Mouse (Mus musculus): ENCODE results near the gene Afg3l1. TPM values are rescaled to one million over a fixed set of nuclear protein-coding genes. Genes with fewer than 3 reads are reported as not detected.
A peak's percentile ranks its signal among the peaks of the same experiment; 100 is the strongest.

The Afg3l1 gene
- polyA plus RNA-seq, 1 experiment from 2014 or later, result 69.5 TPM

DNA sequence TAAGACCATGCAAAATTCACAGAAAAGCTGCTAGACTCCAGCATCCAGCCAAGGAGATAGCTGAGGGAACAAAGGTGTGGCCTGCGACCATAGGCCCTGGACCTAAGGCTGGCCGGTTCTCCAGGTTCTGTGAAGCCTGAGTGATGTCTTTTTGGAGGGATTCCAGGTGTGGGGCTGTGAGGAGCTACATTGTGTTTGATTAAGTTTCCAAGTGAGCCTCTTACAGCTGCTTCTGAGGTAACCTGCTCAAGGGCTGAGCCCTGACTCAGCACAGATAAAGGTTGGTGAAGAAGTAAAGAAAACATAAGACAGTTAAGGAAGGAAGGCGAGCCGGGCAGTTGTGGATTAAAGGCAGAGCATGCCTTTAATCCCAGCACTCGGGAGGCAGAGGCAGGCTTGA is 24.5 kb downstream of the Afg3l1 start:
- no peaks in the 10 kb centered on the region for H3K27me3 ChIP-seq
- ATAC-seq (ENCODE audit: insufficient number of reproducible peaks, insufficient read depth, low FRiP score, low TSS enrichment, low read depth), result no peak

DNA sequence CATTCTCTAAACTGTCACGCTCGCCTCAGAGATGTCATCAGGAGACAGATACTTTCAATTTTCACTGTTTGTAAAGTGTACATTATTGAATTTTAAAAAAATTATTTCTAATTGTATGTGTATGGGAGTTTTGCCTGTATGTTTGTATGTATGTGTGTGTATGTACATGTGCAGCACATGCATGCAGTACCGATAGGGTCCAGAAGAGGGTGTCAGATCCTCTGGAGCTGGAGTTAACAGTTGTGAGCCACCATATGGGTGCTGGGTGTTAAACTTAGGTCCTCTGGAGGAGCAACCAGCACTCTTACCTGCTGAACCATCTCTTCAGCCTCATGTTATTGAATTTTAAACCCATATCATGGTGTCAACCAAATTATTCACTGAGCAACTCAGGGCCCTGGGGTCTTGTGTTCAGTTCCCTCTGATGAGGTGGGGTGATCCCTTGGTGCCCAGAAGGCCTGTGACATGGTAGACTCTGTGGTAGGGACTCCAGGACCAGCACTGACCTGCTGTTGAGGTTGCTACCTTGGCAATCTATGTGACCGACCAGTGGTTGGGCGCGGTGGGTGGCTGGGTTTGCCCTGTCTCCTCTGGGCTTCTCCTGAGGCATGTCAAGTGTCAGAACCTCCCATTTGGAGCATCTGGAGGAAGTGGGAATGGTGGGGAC is 26.2 kb downstream of the Afg3l1 start:
- H3K36me3 ChIP-seq, result peaks cover 100% of the 10 kb centered on the region
- ATAC-seq (ENCODE audit: insufficient number of reproducible peaks, insufficient read depth, low FRiP score, low TSS enrichment, low read depth), result no peak
- no peak overlapping the region for H3K4me2 ChIP-seq
- H3K27ac ChIP-seq, result no peak overlapping the region
- H3K9ac ChIP-seq (replicated peaks), result no peak overlapping the region
- no peak overlapping the region for H3K4me3 ChIP-seq (replicated peaks)
- no peaks in the 10 kb centered on the region for H3K4me1 ChIP-seq (replicated peaks)
- no peaks in the 10 kb centered on the region for H3K9me3 ChIP-seq
- no peaks in the 10 kb centered on the region for H3K27me3 ChIP-seq
- 98% methylated on average over 6 of the region's 6 CpGs for WGBS

More for the DNA sequence above, 24.5 kb downstream of the Afg3l1 start:
- no peaks in the 10 kb centered on the region for H3K4me1 ChIP-seq (replicated peaks)
- H3K27ac ChIP-seq, result no peak overlapping the region
- H3K9ac ChIP-seq (replicated peaks), result no peak overlapping the region
- WGBS, result 94% methylated on average over 5 of the region's 5 CpGs
- H3K9me3 ChIP-seq, result no peaks in the 10 kb centered on the region
- H3K36me3 ChIP-seq, result peaks cover 99% of the 10 kb centered on the region
- H3K4me3 ChIP-seq (replicated peaks), result no peak overlapping the region
- no peak overlapping the region for H3K4me2 ChIP-seq

DNA sequence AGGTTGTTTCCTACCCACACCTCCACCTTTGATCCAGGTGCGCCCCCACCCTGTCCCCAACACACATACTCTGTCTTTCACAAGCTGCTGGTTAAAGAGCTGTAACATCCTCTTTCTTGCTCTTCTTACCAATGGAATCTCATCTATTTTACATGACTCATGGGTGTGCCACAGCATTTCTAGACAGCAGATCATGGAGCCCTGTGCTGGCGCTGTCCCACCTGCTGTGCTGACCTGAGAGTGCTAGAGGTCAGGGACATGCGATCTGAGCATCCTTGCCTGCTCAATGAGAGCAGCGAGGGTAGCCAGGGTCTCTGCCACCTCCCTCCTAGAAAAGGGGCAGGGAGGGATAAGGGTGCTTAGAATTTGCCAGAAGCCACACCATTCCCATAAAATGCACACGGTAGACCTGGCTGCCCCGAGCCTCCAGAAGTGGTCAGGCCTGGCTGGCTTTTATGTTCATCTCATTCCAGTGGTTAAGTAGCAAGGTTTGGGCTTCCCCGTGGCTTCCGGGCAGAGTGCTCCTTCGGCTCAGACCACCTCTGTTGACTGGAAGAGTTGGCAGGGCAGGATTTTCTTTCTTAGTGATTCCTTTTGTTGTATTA is 27.0 kb downstream of the Afg3l1 start:
- no peaks in the 10 kb centered on the region for H3K4me1 ChIP-seq (replicated peaks)
- no peaks in the 10 kb centered on the region for H3K27me3 ChIP-seq
- peaks cover 100% of the 10 kb centered on the region for H3K36me3 ChIP-seq
- H3K4me3 ChIP-seq (replicated peaks), result no peak overlapping the region
- no peak overlapping the region for H3K27ac ChIP-seq
- H3K9ac ChIP-seq (replicated peaks), result no peak overlapping the region
- ATAC-seq (ENCODE audit: insufficient number of reproducible peaks, insufficient read depth, low FRiP score, low TSS enrichment, low read depth), result no peak
- no peak overlapping the region for H3K4me2 ChIP-seq
- no peaks in the 10 kb centered on the region for H3K9me3 ChIP-seq
- 91% methylated on average over 9 of the region's 9 CpGs for WGBS

DNA sequence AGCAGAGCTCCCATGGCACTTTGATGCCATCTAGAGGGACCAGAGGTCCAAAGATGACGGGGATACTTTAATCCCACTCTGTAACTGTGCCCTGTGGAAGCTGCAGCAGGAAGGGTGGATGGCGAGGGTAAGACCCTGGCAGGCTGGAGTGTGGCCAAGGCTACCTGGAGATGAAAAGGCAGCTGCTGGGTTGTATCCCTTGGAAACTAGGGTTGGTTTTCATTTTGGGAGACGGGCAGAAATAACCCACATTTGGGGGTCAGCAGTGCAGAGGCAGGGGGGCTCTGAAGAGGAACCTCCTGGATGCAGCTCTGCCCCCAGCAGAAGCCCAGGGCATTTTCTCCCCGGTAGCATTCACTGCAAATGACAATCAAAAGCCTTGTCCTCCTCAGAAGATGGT is 27.6 kb downstream of the Afg3l1 start:
- ATAC-seq (ENCODE audit: insufficient number of reproducible peaks, insufficient read depth, low FRiP score, low TSS enrichment, low read depth), result no peak

DNA sequence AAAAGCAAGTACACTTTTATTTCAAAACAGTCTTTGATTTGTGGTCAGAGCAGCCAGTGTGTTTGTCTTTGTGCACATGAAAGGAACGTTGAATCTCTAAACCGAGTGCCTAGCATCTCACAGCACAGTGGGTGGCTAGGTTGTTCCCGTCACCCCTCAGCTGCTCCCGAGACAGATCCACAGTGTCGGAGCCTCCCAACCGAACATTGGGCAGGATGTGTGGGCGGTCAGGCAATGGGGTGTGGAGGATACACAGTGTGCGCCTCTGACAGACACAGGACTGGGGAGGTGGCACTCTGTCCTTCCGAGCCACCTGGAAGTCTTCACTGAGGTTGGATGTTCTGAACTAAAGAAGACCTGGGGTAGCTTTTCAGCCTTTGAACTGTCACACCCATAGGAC is 28.0 kb downstream of the Afg3l1 start:
- WGBS, result 89% methylated on average over 9 of the region's 9 CpGs
- no peaks in the 10 kb centered on the region for H3K4me1 ChIP-seq (replicated peaks)
- no peaks in the 10 kb centered on the region for H3K27me3 ChIP-seq
- no peak for ATAC-seq (ENCODE audit: insufficient number of reproducible peaks, insufficient read depth, low FRiP score, low TSS enrichment, low read depth)
- no peak overlapping the region for H3K9ac ChIP-seq (replicated peaks)
- peaks cover 94% of the 10 kb centered on the region for H3K36me3 ChIP-seq
- H3K4me3 ChIP-seq (replicated peaks), result no peak overlapping the region
- H3K27ac ChIP-seq, result no peak overlapping the region
- no peak overlapping the region for H3K4me2 ChIP-seq
- H3K9me3 ChIP-seq, result no peaks in the 10 kb centered on the region

More for the DNA sequence above, 27.6 kb downstream of the Afg3l1 start:
- no peak overlapping the region for H3K4me3 ChIP-seq (replicated peaks)
- H3K27me3 ChIP-seq, result no peaks in the 10 kb centered on the region
- no peak overlapping the region for H3K9ac ChIP-seq (replicated peaks)
- no peak overlapping the region for H3K4me2 ChIP-seq
- 80% methylated on average over 4 of the region's 4 CpGs for WGBS
- H3K27ac ChIP-seq, result no peak overlapping the region
- H3K4me1 ChIP-seq (replicated peaks), result no peaks in the 10 kb centered on the region
- H3K36me3 ChIP-seq, result peaks cover 98% of the 10 kb centered on the region
- H3K9me3 ChIP-seq, result no peaks in the 10 kb centered on the region

DNA sequence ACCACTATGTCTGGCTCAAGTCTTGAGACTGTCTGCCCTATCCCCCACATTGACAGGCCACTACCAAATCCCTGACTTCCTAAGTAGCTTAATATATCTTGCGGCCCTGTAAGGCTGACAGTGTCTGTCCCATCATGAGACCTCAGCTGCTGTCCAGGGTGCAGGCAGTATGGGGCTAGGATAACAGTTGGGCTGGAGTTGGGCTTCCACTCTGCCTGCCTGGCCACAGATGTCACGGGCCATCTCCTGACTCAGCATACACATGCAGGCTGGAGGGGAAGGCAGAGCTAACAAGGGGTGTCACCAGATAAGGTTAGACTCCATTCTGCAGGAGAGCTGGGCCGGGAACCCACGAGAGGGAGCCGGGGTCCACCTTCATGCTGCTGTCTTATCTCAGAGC is 29.4 kb downstream of the Afg3l1 start:
- Histone ChIP-seq H3K9ac (replicated peaks) (no peak overlapping the region), H3K4me2 (no peak overlapping the region), H3K9me3 (no peaks in the 10 kb centered on the region), H3K27me3 (no peaks in the 10 kb centered on the region), H3K27ac (no peak overlapping the region), H3K4me1 (replicated peaks) (no peaks in the 10 kb centered on the region), H3K4me3 (replicated peaks) (no peak overlapping the region), H3K36me3 (peaks cover 79% of the 10 kb centered on the region)
- WGBS, result 97% methylated on average over 5 of the region's 5 CpGs
- ATAC-seq (ENCODE audit: insufficient number of reproducible peaks, insufficient read depth, low FRiP score, low TSS enrichment, low read depth), result no peak

DNA sequence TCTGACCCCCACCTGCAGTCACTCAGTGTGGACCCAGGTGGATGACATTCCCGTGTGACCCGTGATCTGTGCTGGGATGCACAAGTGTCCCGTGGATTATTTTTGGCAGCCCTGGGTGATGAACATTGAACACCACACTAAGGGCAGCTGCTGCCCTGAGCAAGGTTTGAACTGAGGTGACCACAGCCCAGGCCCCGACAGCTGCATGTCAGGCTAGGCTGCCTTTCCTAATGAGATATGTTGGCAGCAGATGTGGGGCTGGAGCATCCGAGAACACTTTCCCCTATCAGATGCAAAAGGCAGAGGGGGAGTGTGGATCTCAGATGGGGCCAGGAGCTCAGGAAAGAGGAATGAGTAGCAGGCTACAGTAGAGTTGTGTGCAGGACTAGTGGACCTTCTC is 33.1 kb downstream of the Afg3l1 start:
- WGBS, result 80% methylated on average over 5 of the region's 5 CpGs
- Histone ChIP-seq H3K4me1 (replicated peaks) (peaks cover 18% of the 10 kb centered on the region), H3K27me3 (peaks cover 34% of the 10 kb centered on the region), H3K27ac (no peak overlapping the region), H3K36me3 (peaks cover 42% of the 10 kb centered on the region), H3K4me2 (no peak overlapping the region), H3K4me3 (replicated peaks) (no peak overlapping the region), H3K9ac (replicated peaks) (no peak overlapping the region), H3K9me3 (no peaks in the 10 kb centered on the region)
- ATAC-seq (ENCODE audit: insufficient number of reproducible peaks, insufficient read depth, low FRiP score, low TSS enrichment, low read depth), result no peak

DNA sequence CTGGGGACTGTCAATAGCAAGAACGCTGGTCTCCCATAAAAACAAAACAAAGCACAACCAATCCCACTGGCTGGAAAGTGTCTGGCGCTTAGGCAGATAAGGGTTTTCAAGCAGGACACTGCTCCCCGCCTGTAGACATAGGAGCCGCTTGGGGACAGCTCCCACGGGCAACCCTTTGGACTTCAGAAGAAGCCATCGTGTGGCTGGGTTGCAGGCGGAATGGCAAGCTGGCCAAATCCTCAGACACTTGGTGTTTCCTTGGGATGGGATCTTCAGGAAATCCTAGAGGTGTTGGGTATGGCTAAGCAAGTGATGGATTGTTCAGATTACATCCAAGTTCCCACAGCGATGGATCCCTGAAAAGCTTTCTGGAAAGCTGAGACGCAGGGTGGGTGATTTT is 36.4 kb downstream of the Afg3l1 start:
- WGBS, result 6% methylated on average over 9 of the region's 9 CpGs
- Histone ChIP-seq H3K9me3 (no peaks in the 10 kb centered on the region), H3K27ac (no peak overlapping the region), H3K36me3 (peaks cover 9% of the 10 kb centered on the region), H3K27me3 (peaks cover 48% of the 10 kb centered on the region), H3K4me3 (replicated peaks) (peak overlapping the region; percentile 73), H3K9ac (replicated peaks) (peak overlapping the region; percentile 76), H3K4me2 (peak overlapping the region; percentile 87), H3K4me1 (replicated peaks) (peaks cover 22% of the 10 kb centered on the region)
- no peak for ATAC-seq (ENCODE audit: insufficient number of reproducible peaks, insufficient read depth, low FRiP score, low TSS enrichment, low read depth)

DNA sequence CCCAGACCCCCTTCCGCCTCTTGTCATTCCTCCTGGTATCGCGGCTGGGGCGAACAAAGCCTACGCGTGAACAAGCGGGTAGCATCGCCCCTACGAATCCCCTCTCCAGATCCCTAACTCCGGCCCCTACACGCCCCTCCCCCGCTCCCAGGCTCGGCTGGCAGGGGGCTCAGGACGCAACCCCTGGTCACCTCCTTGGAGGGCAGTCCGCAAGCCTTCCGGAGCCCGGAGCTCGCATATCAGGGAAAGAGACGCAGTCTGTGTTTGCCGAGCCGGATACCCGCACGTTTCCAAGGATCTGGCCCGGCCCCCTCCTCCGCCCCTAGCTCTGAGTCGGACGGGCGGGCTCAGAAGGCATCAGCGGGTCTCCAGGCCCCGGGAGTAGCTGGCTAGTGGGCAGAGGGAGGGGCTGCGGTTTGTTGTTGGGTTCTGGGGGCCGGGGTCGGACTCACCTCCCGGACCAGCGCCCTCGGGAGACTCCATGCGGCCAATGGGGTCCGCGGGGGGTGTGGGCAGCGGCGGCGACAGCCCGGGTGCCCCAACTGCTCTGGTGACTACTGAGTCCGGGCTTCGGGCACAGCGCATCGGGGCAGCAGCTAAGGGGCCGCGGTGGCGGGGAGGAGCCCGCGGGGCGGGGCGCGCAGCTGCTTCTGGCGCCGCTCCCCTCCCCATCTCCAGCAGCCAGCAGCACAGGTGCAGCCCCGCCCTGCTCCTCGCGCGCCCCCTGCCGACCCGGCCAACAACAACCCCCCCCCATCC is 37.3 kb downstream of the Afg3l1 start, which contains the start of gene Dbndd1:
Gene Dbndd1, minus strand, starts transcription at position 683 of the 759 bp plus-strand sequence.
- Histone ChIP-seq H3K4me2 (peak within 1 kb of the TSS; percentile 87), H3K27ac (peak within 1 kb of the TSS; percentile 20), H3K9me3 (no peaks in the 10 kb centered on the region), H3K36me3 (peaks cover 1% of the 10 kb centered on the region), H3K4me3 (replicated peaks) (peak within 1 kb of the TSS; percentile 73), H3K9ac (replicated peaks) (peak within 1 kb of the TSS; percentile 76), H3K27me3 (peaks cover 48% of the 10 kb centered on the region), H3K4me1 (replicated peaks) (peaks cover 28% of the 10 kb centered on the region)
- ATAC-seq (ENCODE audit: insufficient number of reproducible peaks, insufficient read depth, low FRiP score, low TSS enrichment, low read depth), result peak; percentile 23; the same call in 1 of the 2 replicates
- under 1% methylated on average over 55 of the region's 63 CpGs for WGBS

DNA sequence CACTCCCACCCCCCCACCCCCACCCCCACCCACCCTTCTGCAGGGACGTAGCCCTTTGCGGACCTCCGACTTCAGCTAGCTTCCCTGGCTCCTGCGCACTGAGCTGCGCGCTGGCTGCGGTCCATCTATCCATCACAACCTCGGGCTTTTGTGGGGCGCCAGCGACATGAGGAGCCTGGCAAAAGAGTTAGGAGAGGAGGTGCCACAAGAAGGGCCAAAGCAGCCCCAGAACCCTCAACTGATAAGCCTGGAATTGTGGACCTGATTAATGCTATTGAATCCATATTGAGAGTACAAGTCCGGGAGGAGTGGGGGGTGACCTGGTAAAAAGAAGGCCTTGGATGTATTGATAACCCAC is 37.8 kb downstream of the Afg3l1 start:
- H3K27me3 ChIP-seq, result peaks cover 48% of the 10 kb centered on the region
- peak overlapping the region; percentile 87 for H3K4me2 ChIP-seq
- no peaks in the 10 kb centered on the region for H3K9me3 ChIP-seq
- WGBS, result 3% methylated on average over 11 of the region's 11 CpGs
- no peak overlapping the region for H3K27ac ChIP-seq
- H3K4me1 ChIP-seq (replicated peaks), result peaks cover 28% of the 10 kb centered on the region
- ATAC-seq (ENCODE audit: insufficient number of reproducible peaks, insufficient read depth, low FRiP score, low TSS enrichment, low read depth), result 0 out of 2 replicates have a peak, but pooled peaks have one; percentile 11
- H3K4me3 ChIP-seq (replicated peaks), result peak overlapping the region; percentile 73
- peaks cover 4% of the 10 kb centered on the region; the same call in 1 of the 2 replicates for H3K36me3 ChIP-seq
- H3K9ac ChIP-seq (replicated peaks), result peak overlapping the region; percentile 76

DNA sequence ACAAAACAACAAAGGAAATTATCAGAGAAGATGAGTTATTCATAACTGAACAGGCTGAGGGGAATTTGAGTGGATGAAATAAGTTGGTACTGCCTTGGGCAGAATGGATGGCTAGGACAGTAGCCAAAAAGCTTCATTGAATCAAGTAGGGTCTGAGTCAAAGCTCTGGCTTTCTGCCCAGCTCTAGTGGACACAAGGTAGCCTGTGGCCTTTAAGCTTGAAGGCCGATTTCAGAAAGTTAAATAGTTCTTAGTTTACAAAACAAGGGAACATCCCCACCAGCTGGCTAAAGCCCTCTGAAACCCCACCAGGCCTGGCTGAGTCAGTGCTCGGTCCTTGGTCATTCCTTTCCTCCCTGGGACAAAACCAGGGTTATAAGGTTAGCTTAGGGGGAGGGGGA is 38.9 kb downstream of the Afg3l1 start:
- H3K27me3 ChIP-seq, result peaks cover 48% of the 10 kb centered on the region
- peaks cover 13% of the 10 kb centered on the region for H3K36me3 ChIP-seq
- no peak overlapping the region for H3K9ac ChIP-seq (replicated peaks)
- no peak for ATAC-seq (ENCODE audit: insufficient number of reproducible peaks, insufficient read depth, low FRiP score, low TSS enrichment, low read depth)
- H3K4me3 ChIP-seq (replicated peaks), result no peak overlapping the region
- no peaks in the 10 kb centered on the region for H3K9me3 ChIP-seq
- H3K27ac ChIP-seq, result no peak overlapping the region
- 45% methylated on average over 2 of the region's 2 CpGs for WGBS
- peaks cover 28% of the 10 kb centered on the region for H3K4me1 ChIP-seq (replicated peaks)
- H3K4me2 ChIP-seq, result no peak overlapping the region

Data from limb, embryonic 12.5 days (tissue).